Mouse (Mus musculus): ENCODE results near the gene Frmd3. TPM values are rescaled to one million over a fixed set of nuclear protein-coding genes. Genes with fewer than 3 reads are reported as not detected.
A peak's percentile ranks its signal among the peaks of the same experiment; 100 is the strongest.

The Frmd3 gene
- 0.37 and 0.41 TPM in 2 replicates for polyA plus RNA-seq (2015; fragmentation: Nextera tagmentation; extraction: Ambion mirVana)

- ATAC-seq (replicated peaks; ENCODE audit: low FRiP score, low read depth), result peak; percentile 88
- Histone ChIP-seq H3K9ac (ENCODE audit: low read depth, low read length) (0 out of 2 replicates have a peak within 1 kb of the TSS, but pooled peaks have one; percentile 14), H3K4me2 (ENCODE audit: low read length) (peak within 1 kb of the TSS; percentile 84), H3K36me3 (ENCODE audit: insufficient read depth, low read length) (no peaks in the 10 kb centered on the region), H3K4me1 (replicated peaks; ENCODE audit: insufficient read depth, low read length) (no peaks in the 10 kb centered on the region; the same call in 1 of the 2 replicates), H3K4me3 (replicated peaks; ENCODE audit: low read depth, low read length) (peak within 1 kb of the TSS; percentile 45), H3K27me3 (ENCODE audit: insufficient read depth, low read length) (no peaks in the 10 kb centered on the region), H3K27ac (no peak within 1 kb of the TSS), H3K9me3 (replicated peaks; ENCODE audit: low read length) (no peaks in the 10 kb centered on the region)
- WGBS, result under 1% methylated on average over 53 of the region's 56 CpGs
- TF ChIP-seq CTCF (IDR thresholded peaks at IDR 0.05; ENCODE audit: low read depth), result no peak
- DNase-seq (ENCODE audit: low spot score), result peak; percentile 70
Observed at GRCm38 (mm10) chr4:74013211-74014047, at the start of gene Frmd3. Gene Frmd3 (plus strand): TSS chr4:74013442.

- H3K36me3 ChIP-seq (ENCODE audit: insufficient read depth, low read length), result no peaks in the 10 kb centered on the region
- H3K4me2 ChIP-seq (ENCODE audit: low read length), result no peak overlapping the region
- DNase-seq (ENCODE audit: low spot score), result no peak
- H3K9ac ChIP-seq (ENCODE audit: low read depth, low read length), result no peak overlapping the region
- no peak overlapping the region for H3K4me3 ChIP-seq (replicated peaks; ENCODE audit: low read depth, low read length)
- H3K9me3 ChIP-seq (replicated peaks; ENCODE audit: low read length), result no peaks in the 10 kb centered on the region
- ATAC-seq (replicated peaks; ENCODE audit: low FRiP score, low read depth), result no peak
- H3K27me3 ChIP-seq (ENCODE audit: insufficient read depth, low read length), result no peaks in the 10 kb centered on the region
- no peak overlapping the region for H3K27ac ChIP-seq
- 89% methylated on average over 3 of the region's 3 CpGs for WGBS
- no peak for TF ChIP-seq CTCF (IDR thresholded peaks at IDR 0.05; ENCODE audit: low read depth)
- H3K4me1 ChIP-seq (replicated peaks; ENCODE audit: insufficient read depth, low read length), result no peaks in the 10 kb centered on the region
Observed at GRCm38 (mm10) chr4:73980454-73980853, 32.8 kb upstream of the Frmd3 start.

- DNase-seq (ENCODE audit: low spot score) (no peak), ATAC-seq (replicated peaks; ENCODE audit: low FRiP score, low read depth) (no peak)
- H3K9ac ChIP-seq (ENCODE audit: low read depth, low read length), result no peak overlapping the region
- no peaks in the 10 kb centered on the region for H3K9me3 ChIP-seq (replicated peaks; ENCODE audit: low read length)
- 48% methylated on average over 3 of the region's 3 CpGs for WGBS
- H3K4me3 ChIP-seq (replicated peaks; ENCODE audit: low read depth, low read length), result no peak overlapping the region
- H3K27me3 ChIP-seq (ENCODE audit: insufficient read depth, low read length), result no peaks in the 10 kb centered on the region
- H3K27ac ChIP-seq, result no peak overlapping the region
- H3K4me1 ChIP-seq (replicated peaks; ENCODE audit: insufficient read depth, low read length), result no peaks in the 10 kb centered on the region; the same call in 1 of the 2 replicates
- H3K4me2 ChIP-seq (ENCODE audit: low read length), result no peak overlapping the region
- TF ChIP-seq CTCF (IDR thresholded peaks at IDR 0.05; ENCODE audit: low read depth), result no peak
- H3K36me3 ChIP-seq (ENCODE audit: insufficient read depth, low read length), result no peaks in the 10 kb centered on the region
Observed at GRCm38 (mm10) chr4:74012277-74012676, 965 bp upstream of the Frmd3 start.

GRCm38 (mm10) chr4:74012700-74013099 is 542 bp upstream of the Frmd3 start:
- H3K27me3 ChIP-seq (ENCODE audit: insufficient read depth, low read length), result no peaks in the 10 kb centered on the region
- 37% methylated on average over 4 of the region's 4 CpGs for WGBS
- H3K4me3 ChIP-seq (replicated peaks; ENCODE audit: low read depth, low read length), result no peak overlapping the region
- ATAC-seq (replicated peaks; ENCODE audit: low FRiP score, low read depth) (no peak), DNase-seq (ENCODE audit: low spot score) (no peak)
- no peak overlapping the region for H3K9ac ChIP-seq (ENCODE audit: low read depth, low read length)
- H3K4me1 ChIP-seq (replicated peaks; ENCODE audit: insufficient read depth, low read length), result no peaks in the 10 kb centered on the region; the same call in 1 of the 2 replicates
- no peaks in the 10 kb centered on the region for H3K36me3 ChIP-seq (ENCODE audit: insufficient read depth, low read length)
- TF ChIP-seq CTCF (IDR thresholded peaks at IDR 0.05; ENCODE audit: low read depth), result no peak
- no peak overlapping the region for H3K27ac ChIP-seq
- H3K9me3 ChIP-seq (replicated peaks; ENCODE audit: low read length), result no peaks in the 10 kb centered on the region
- peak overlapping the region; percentile 84 for H3K4me2 ChIP-seq (ENCODE audit: low read length)

GRCm38 (mm10) chr4:74014048-74014500 is 832 bp downstream of the Frmd3 start:
- peak; percentile 33; the same call in 1 of the 2 replicates for ATAC-seq (replicated peaks; ENCODE audit: low FRiP score, low read depth)
- H3K9me3 ChIP-seq (replicated peaks; ENCODE audit: low read length), result no peaks in the 10 kb centered on the region
- 6% methylated on average over 11 of the region's 11 CpGs for WGBS
- H3K4me3 ChIP-seq (replicated peaks; ENCODE audit: low read depth, low read length), result peak overlapping the region; percentile 45
- H3K27ac ChIP-seq, result no peak overlapping the region
- TF ChIP-seq CTCF (IDR thresholded peaks at IDR 0.05; ENCODE audit: low read depth), result no peak
- H3K4me1 ChIP-seq (replicated peaks; ENCODE audit: insufficient read depth, low read length), result no peaks in the 10 kb centered on the region; the same call in 1 of the 2 replicates
- H3K9ac ChIP-seq (ENCODE audit: low read depth, low read length), result 0 out of 2 replicates have a peak overlapping the region, but pooled peaks have one; percentile 14
- peak overlapping the region; percentile 84 for H3K4me2 ChIP-seq (ENCODE audit: low read length)
- DNase-seq (ENCODE audit: low spot score), result no peak
- no peaks in the 10 kb centered on the region for H3K27me3 ChIP-seq (ENCODE audit: insufficient read depth, low read length)
- H3K36me3 ChIP-seq (ENCODE audit: insufficient read depth, low read length), result no peaks in the 10 kb centered on the region

GRCm38 (mm10) chr4:74020084-74020483 is 6.8 kb downstream of the Frmd3 start:
- no peak overlapping the region for H3K4me2 ChIP-seq (ENCODE audit: low read length)
- H3K27ac ChIP-seq, result no peak overlapping the region
- H3K27me3 ChIP-seq (ENCODE audit: insufficient read depth, low read length), result no peaks in the 10 kb centered on the region
- H3K4me3 ChIP-seq (replicated peaks; ENCODE audit: low read depth, low read length), result no peak overlapping the region
- no peak for TF ChIP-seq CTCF (IDR thresholded peaks at IDR 0.05; ENCODE audit: low read depth)
- no peaks in the 10 kb centered on the region for H3K4me1 ChIP-seq (replicated peaks; ENCODE audit: insufficient read depth, low read length)
- no peaks in the 10 kb centered on the region for H3K36me3 ChIP-seq (ENCODE audit: insufficient read depth, low read length)
- 65% methylated on average over 2 of the region's 2 CpGs for WGBS
- ATAC-seq (replicated peaks; ENCODE audit: low FRiP score, low read depth) (no peak), DNase-seq (ENCODE audit: low spot score) (no peak)
- H3K9me3 ChIP-seq (replicated peaks; ENCODE audit: low read length), result no peaks in the 10 kb centered on the region
- no peak overlapping the region for H3K9ac ChIP-seq (ENCODE audit: low read depth, low read length)

Data from kidney, postnatal 0 days (tissue).